8 mouse cellular contexts compared by ENCODE assay signal in genomic region chr19:47503625-47504024, GRCm38 (mm10). TPM values are rescaled to one million over a fixed set of nuclear protein-coding genes. Genes with fewer than 3 reads are reported as not detected.
A peak's percentile ranks its signal among the peaks of the same experiment; 100 is the strongest.
DNase-seq lines count a peak whose midpoint lies in the region; ATAC-seq lines count a peak whose summit lies in the region.

No protein-coding gene starts in this region.

- 69% methylated on average over 4 of the region's 4 CpGs for WGBS in hindbrain, embryonic 16.5 days

- H3K27ac ChIP-seq in hindbrain, embryonic 16.5 days (ENCODE audit: low read depth, low read length), result no peak overlapping the region

- H3K4me1 ChIP-seq in hindbrain, embryonic 16.5 days (ENCODE audit: control insufficient read depth, insufficient read depth, low read depth, low read length), result peaks cover 5% of the 10 kb centered on the region

- no peaks in the 10 kb centered on the region for H3K27me3 ChIP-seq in hindbrain, embryonic 16.5 days (replicated peaks; ENCODE audit: control insufficient read depth, insufficient read depth, low read length)

- H3K9me3 ChIP-seq in hindbrain, embryonic 16.5 days (ENCODE audit: control insufficient read depth, low read length), result no peaks in the 10 kb centered on the region

- no peak overlapping the region for H3K9ac ChIP-seq in hindbrain, embryonic 16.5 days (ENCODE audit: low read depth, low read length)

- H3K36me3 ChIP-seq in hindbrain, embryonic 16.5 days (ENCODE audit: control insufficient read depth, insufficient read depth, low read length), result no peaks in the 10 kb centered on the region

- H3K4me2 ChIP-seq in hindbrain, embryonic 16.5 days (ENCODE audit: low read length), result no peak overlapping the region

- peak; percentile 19; the same call in 1 of the 2 replicates for ATAC-seq in hindbrain, embryonic 16.5 days
- no peak for ATAC-seq in activated CD4-positive, CD25-positive, alpha-beta regulatory T cell, adult 4 months

- H3K4me3 ChIP-seq in hindbrain, embryonic 16.5 days (ENCODE audit: low read length), result no peak overlapping the region

- DNase-seq in heart, adult 18-20 months, result peak; percentile 38 to 45
- DNase-seq in heart, adult 8-10 months (ENCODE audit: low spot score), result no peak
- DNase-seq in 3T3-L1 (ENCODE audit: low read depth, low spot score), result peak; percentile 89
- peak; percentile 51 for DNase-seq in Muller cell, postnatal 12 days (ENCODE audit: inconsistent ontology term)
- peak; percentile 86 for DNase-seq in retina, postnatal 1 day
- DNase-seq in right cerebral cortex, postnatal 4 days, result no peak

RNA-seq across cellular contexts. Expression of gene Stn1, which starts 33.7 kb away (rescaled TPM):
- 10 to 100 TPM; 17.2 to 17.3 TPM for total RNA-seq in heart, adult 18-20 months (2021)
- 10 to 100 TPM; 19.3 to 22.2 (median 20.0) TPM for total RNA-seq in heart, adult 8-10 months (2022)
- 28.2 and 32.1 TPM in 2 replicates for polyA plus RNA-seq in hindbrain, embryonic 16.5 days (2015; fragmentation: Nextera tagmentation; extraction: Ambion mirVana)
- polyA plus RNA-seq in activated CD4-positive, CD25-positive, alpha-beta regulatory T cell, adult 4 months (2017; shearing (Covaris generic)), result 10 to 100 TPM; 29.5 to 38.1 TPM

RNA-seq across cellular contexts. Expression of gene Sh3pxd2a, which starts 39.4 kb away (rescaled TPM):
- total RNA-seq in heart, adult 18-20 months (2021), result 10 to 100 TPM; 45.5 to 48.7 TPM
- 10 to 100 TPM; 40.6 to 54.7 (median 46.2) TPM for total RNA-seq in heart, adult 8-10 months (2022)
- polyA plus RNA-seq in hindbrain, embryonic 16.5 days (2015; fragmentation: Nextera tagmentation; extraction: Ambion mirVana), result 1.8 and 2.2 TPM in 2 replicates
- polyA plus RNA-seq in activated CD4-positive, CD25-positive, alpha-beta regulatory T cell, adult 4 months (2017; shearing (Covaris generic)), result under 1 TPM; 0.60 to 0.79 TPM

Comparison
In these comparisons a context has a peak if more than half of its experiments do, and no peak if none do; other contexts are left out.
1. DNase-seq: peak in heart, adult 18-20 months (2 of 2), 3T3-L1 (single experiment), Muller cell, postnatal 12 days (single experiment) and retina, postnatal 1 day (single experiment); none in heart, adult 8-10 months (single experiment) and right cerebral cortex, postnatal 4 days (single experiment).